Mouse (Mus musculus): Measurements from ENCODE around the gene Gm21860.
"Not testable (repeated sequence)": the region's sequence is repeated elsewhere in the genome, so short reads cannot be mapped to it uniquely, and the experiment has no call there.

Gm21860 gene

GRCm38 (mm10) chrY:90754721-90755120, at the start of gene Gm21860:
Gene Gm21860, minus strand, starts transcription at chrY:90754821.
- in situ Hi-C loops (cut with MboI; ENCODE audit: unreplicated experiment in 2 of 2): not testable (repeated sequence)

- in situ Hi-C loops (cut with MboI; ENCODE audit: unreplicated experiment in 2 of 2): not testable (repeated sequence)
Measured at GRCm38 (mm10) chrY:90784438-90784837, 29.8 kb upstream of the Gm21860 start, which contains the start of gene Gm47283. Gene Gm47283, plus strand, starts transcription at chrY:90784738.

- in situ Hi-C loops (cut with MboI; ENCODE audit: unreplicated experiment in 2 of 2): not testable (repeated sequence)
Measured at GRCm38 (mm10) chrY:90745256-90745655, 9.4 kb downstream of the Gm21860 start.

- in situ Hi-C loops (cut with MboI; ENCODE audit: unreplicated experiment in 2 of 2): not testable (repeated sequence)
Measured at GRCm38 (mm10) chrY:90744381-90744981, 10.1 kb downstream of the Gm21860 start.

GRCm38 (mm10) chrY:90743811-90744220, 10.8 kb downstream of the Gm21860 start:
- in situ Hi-C loops (cut with MboI; ENCODE audit: unreplicated experiment in 2 of 2): no loop called here

GRCm38 (mm10) chrY:90743053-90743810, 11.4 kb downstream of the Gm21860 start:
- in situ Hi-C loops (cut with MboI; ENCODE audit: unreplicated experiment in 2 of 2): not testable (repeated sequence)

GRCm38 (mm10) chrY:90742261-90743052, 12.2 kb downstream of the Gm21860 start:
- in situ Hi-C loops (cut with MboI; ENCODE audit: unreplicated experiment in 2 of 2): not testable (repeated sequence)

- in situ Hi-C loops (cut with MboI; ENCODE audit: unreplicated experiment in 2 of 2): not testable (repeated sequence)
Measured at GRCm38 (mm10) chrY:90741452-90742260, 13.0 kb downstream of the Gm21860 start.

- in situ Hi-C loops (cut with MboI; ENCODE audit: unreplicated experiment in 2 of 2): not testable (repeated sequence)
Measured at GRCm38 (mm10) chrY:90741006-90741405, 13.6 kb downstream of the Gm21860 start.

GRCm38 (mm10) chrY:90740013-90740561, 14.5 kb downstream of the Gm21860 start:
- in situ Hi-C loops (cut with MboI; ENCODE audit: unreplicated experiment in 2 of 2): no loop called here

GRCm38 (mm10) chrY:90739531-90740012, 15.0 kb downstream of the Gm21860 start:
- in situ Hi-C loops (cut with MboI; ENCODE audit: unreplicated experiment in 2 of 2): not testable (repeated sequence)

GRCm38 (mm10) chrY:90738841-90739530, 15.6 kb downstream of the Gm21860 start:
- in situ Hi-C loops (cut with MboI; ENCODE audit: unreplicated experiment in 2 of 2): not testable (repeated sequence)

- in situ Hi-C loops (cut with MboI; ENCODE audit: unreplicated experiment in 2 of 2): no loop called here
Measured at GRCm38 (mm10) chrY:90738431-90738680, 16.3 kb downstream of the Gm21860 start.

- in situ Hi-C loops (cut with MboI; ENCODE audit: unreplicated experiment in 2 of 2): no loop called here
Measured at GRCm38 (mm10) chrY:90737606-90738430, 16.8 kb downstream of the Gm21860 start.

GRCm38 (mm10) chrY:90736217-90737000, 18.2 kb downstream of the Gm21860 start:
- in situ Hi-C loops (cut with MboI; ENCODE audit: unreplicated experiment in 2 of 2): not testable (repeated sequence)

GRCm38 (mm10) chrY:90735181-90735895, 19.3 kb downstream of the Gm21860 start:
- in situ Hi-C loops (cut with MboI; ENCODE audit: unreplicated experiment in 2 of 2): not testable (repeated sequence)

GRCm38 (mm10) chrY:90734334-90734696, 20.3 kb downstream of the Gm21860 start:
- in situ Hi-C loops (cut with MboI; ENCODE audit: unreplicated experiment in 2 of 2): not testable (repeated sequence)

All from v-Abl transformed pro-B cells (cell line).